Mouse (Mus musculus) spleen, postnatal 14 days (tissue): ENCODE data around the gene Klk15.
"Not testable (repeated sequence)": the region's sequence is repeated elsewhere in the genome, so short reads cannot be mapped to it uniquely, and the experiment has no call there.

Source experiments
- DNase-seq, 2 experiments: peaks; one replicate each; pipeline ENCODE4 v3.0.0; 2021 to 2022; ENCODE audit warnings: low spot score in 2 of 2

Gene Klk15

GRCm38 (mm10) chr7:43975761-43976160, 42.2 kb downstream of the Klk15 start, which contains the start of gene Klk1b9:
Gene Klk1b9 (plus strand): TSS chr7:43976061.
- not testable (repeated sequence) for DNase-seq

GRCm38 (mm10) chr7:43985657-43986056, 52.1 kb downstream of the Klk15 start:
- DNase-seq = no peak
